ENCODE assay signal across 23 mouse cellular contexts in the genomic region with DNA sequence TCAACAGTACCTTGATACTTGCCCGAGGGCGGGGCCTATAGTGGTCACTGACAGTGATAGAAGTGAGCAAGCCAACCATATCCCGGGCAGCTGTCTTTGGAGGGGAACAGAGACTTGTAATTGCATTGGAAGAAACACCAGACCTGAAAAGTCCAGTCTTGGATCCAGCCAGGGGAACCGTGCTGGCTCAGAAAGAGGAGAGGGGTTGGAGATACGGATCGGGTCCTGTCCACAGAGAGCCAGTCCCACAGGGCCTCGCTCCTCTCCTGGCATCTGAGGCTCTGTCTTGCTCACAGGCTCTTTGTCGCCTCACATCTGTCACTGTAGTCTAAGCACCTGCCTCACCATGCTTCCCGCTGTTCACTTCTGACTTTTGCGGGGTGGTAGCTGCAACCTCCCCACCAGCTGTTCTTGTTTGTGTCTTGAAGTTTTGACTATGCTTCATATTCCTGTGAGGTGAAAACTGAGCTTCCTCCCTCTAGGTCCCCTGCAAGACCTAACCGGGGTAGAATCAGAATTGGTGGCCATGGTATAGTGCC. TPM values are rescaled to one million over a fixed set of nuclear protein-coding genes. Genes with fewer than 3 reads are reported as not detected.
"Had no signal": no experiment of that assay in that cellular context is flagged by ENCODE, and none has a peak within 500 bp of the region (broad histone marks: within the 10 kb centered on the region; RNA-seq: fewer than 3 reads in every experiment).

No protein-coding gene starts in this region.

- H3K36me3 ChIP-seq: limb, embryonic 10.5 days; limb, embryonic 13.5 days; liver, embryonic 12.5 days; liver, embryonic 15.5 days; lung, embryonic 15.5 days; midbrain, embryonic 10.5 days; midbrain, embryonic 13.5 days; stomach, embryonic 15.5 days had no signal

- H3K9ac ChIP-seq: liver, embryonic 12.5 days; liver, embryonic 15.5 days; lung, embryonic 15.5 days; midbrain, embryonic 13.5 days; neural tube, embryonic 13.5 days; stomach, embryonic 15.5 days had no signal

- DNase-seq: kidney, adult 2 months; kidney, postnatal 14 days; kidney, postnatal 4 days; layer of hippocampus, adult 9-11 months; liver; lung, adult 18-20 months; lung, postnatal 10 days; lung, postnatal 36 days; retina, postnatal 1 day; right cerebral cortex, postnatal 25 days; spleen, adult 18-20 months had no signal

- H3K9me3 ChIP-seq: limb, embryonic 10.5 days; limb, embryonic 13.5 days; liver, embryonic 12.5 days; liver, embryonic 15.5 days; lung, embryonic 15.5 days; megakaryocyte, embryonic 14.5 days; midbrain, embryonic 10.5 days; midbrain, embryonic 13.5 days; neural tube, embryonic 13.5 days; stomach, embryonic 15.5 days had no signal

- H3K27ac ChIP-seq: limb, embryonic 10.5 days; limb, embryonic 13.5 days; liver, embryonic 12.5 days; liver, embryonic 15.5 days; lung, embryonic 15.5 days; midbrain, embryonic 10.5 days; midbrain, embryonic 13.5 days; neural tube, embryonic 13.5 days; stomach, embryonic 15.5 days had no signal

- H3K4me2 ChIP-seq: limb, embryonic 13.5 days; liver, embryonic 12.5 days; liver, embryonic 15.5 days; lung, embryonic 15.5 days; midbrain, embryonic 13.5 days; neural tube, embryonic 13.5 days; stomach, embryonic 15.5 days had no signal

- H3K4me3 ChIP-seq: limb, embryonic 10.5 days; limb, embryonic 13.5 days; liver, embryonic 12.5 days; liver, embryonic 15.5 days; lung, embryonic 15.5 days; megakaryocyte, embryonic 14.5 days; midbrain, embryonic 10.5 days; midbrain, embryonic 13.5 days; neural tube, embryonic 13.5 days; stomach, embryonic 15.5 days had no signal

- ATAC-seq: intestine, postnatal 0 days; liver, embryonic 12.5 days; midbrain, embryonic 13.5 days had no signal

RNA-seq across cellular contexts. Expression of a gene that starts 1.1 kb away (rescaled TPM):
- total RNA-seq: neutrophil, adult 5-6 weeks had no signal
- polyA plus RNA-seq: liver, embryonic 12.5 days; liver, embryonic 15.5 days had no signal

RNA-seq across cellular contexts. Expression of a gene that starts 30.6 kb away (rescaled TPM):
- total RNA-seq: neutrophil, adult 5-6 weeks had no signal
